Mouse (Mus musculus) megakaryocyte, embryonic 14.5 days (primary cell): ENCODE results near the gene 1700067K01Rik. TPM values are rescaled to one million over a fixed set of nuclear protein-coding genes. Genes with fewer than 3 reads are reported as not detected.

Experiments used
- H3K27me3 ChIP-seq: replicated peaks from 2 replicates; pipeline ENCODE3; 2012; ENCODE audit warnings: inconsistent platforms
- H3K36me3 ChIP-seq: replicated peaks from 2 replicates; pipeline ENCODE3; 2012; ENCODE audit warnings: low read length, inconsistent platforms, mixed read lengths
- H3K4me1 ChIP-seq: 2 replicates; pipeline ENCODE4 v1.6.1; 2012; ENCODE audit warnings: inconsistent platforms
- H3K4me3 ChIP-seq: replicated peaks from 2 replicates; pipeline ENCODE3; 2012; ENCODE audit warnings: moderate library complexity, mild to moderate bottlenecking, inconsistent platforms
- H3K9me3 ChIP-seq: 2 replicates; pipeline ENCODE4 v1.6.1; 2012; ENCODE audit warnings: inconsistent platforms
- FLI1 ChIP-seq: IDR thresholded peaks from 2 replicates; pipeline ENCODE4 v1.6.1; 2012; ENCODE audit warnings: low read length, inconsistent platforms, mixed read lengths
- GATA1 ChIP-seq: IDR thresholded peaks from 3 replicates; pipeline ENCODE4 v1.6.1; 2012; ENCODE audit warnings: mixed read lengths, low read length, inconsistent platforms, borderline replicate concordance
- polyA plus RNA-seq: library from polyadenylated mRNA; stranded (reverse); fragments of >175 nt; gene quantifications from 2 replicates; pipeline ENCODE4 v1.2.3, GENCODE M21; 2012; ENCODE audit warnings: low replicate concordance; ENCODE audit not compliant: insufficient read depth

The 1700067K01Rik gene
- polyA plus RNA-seq, 1 experiment: 0.75 TPM

- peaks cover 6% of the 10 kb centered on the region for H3K9me3 ChIP-seq
- H3K36me3 ChIP-seq: no peaks in the 10 kb centered on the region
- H3K4me3 ChIP-seq: peak overlapping the region; percentile 93
- peaks cover 47% of the 10 kb centered on the region for H3K27me3 ChIP-seq
- TF ChIP-seq GATA1 (no peak), FLI1 (no peak)
- H3K4me1 ChIP-seq: peaks cover 43% of the 10 kb centered on the region
Observed at GRCm38 (mm10) chr8:84010625-84011611, 9.6 kb downstream of the 1700067K01Rik start.

DNA sequence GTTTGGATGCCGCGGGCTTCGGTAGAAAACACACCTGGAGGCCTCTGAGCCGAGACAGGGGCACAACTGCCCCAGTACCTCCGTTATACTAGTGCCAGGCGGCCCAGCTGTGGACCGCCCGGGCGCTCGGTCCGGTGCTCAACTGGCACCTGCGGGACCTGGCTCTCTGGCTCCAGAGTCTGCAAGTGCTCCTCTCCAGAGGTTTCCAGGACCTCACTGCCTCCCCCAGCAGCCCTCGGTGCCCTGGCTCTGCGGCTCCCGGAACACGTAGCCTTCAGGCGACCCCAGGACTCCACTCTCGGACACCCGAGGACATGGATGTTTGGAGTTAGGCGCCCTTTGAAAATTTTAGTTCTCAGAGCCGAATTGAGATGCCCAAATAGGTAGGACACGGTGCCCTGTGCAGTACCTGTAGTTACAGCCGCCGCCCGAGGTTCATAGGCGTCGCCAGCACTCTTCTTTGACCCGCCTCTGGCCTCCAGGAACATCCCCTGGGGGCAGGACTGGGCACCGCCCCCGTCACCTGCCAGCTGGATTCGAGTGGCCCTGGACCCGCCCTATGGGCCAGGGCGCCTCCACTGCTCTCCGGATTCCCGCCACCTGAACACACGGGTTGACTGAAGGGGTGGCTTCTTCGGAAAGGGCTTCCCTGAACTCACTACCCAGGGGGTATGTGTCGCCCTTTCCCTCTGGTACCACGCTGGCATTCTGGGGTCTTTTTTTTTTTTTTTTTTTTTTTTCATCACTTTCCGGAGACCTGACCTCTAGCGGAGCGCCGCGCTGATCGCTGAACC, 10.6 kb downstream of the 1700067K01Rik start, which contains the start of gene 2210011C24Rik:
Gene 2210011C24Rik, minus strand, starts transcription at position 467 of the 794 bp plus-strand sequence.
- TF ChIP-seq GATA1: no peak
- TF ChIP-seq FLI1: no peak
- Histone ChIP-seq H3K9me3 (peaks cover 10% of the 10 kb centered on the region), H3K4me3 (peak within 1 kb of the TSS; percentile 93), H3K4me1 (peaks cover 35% of the 10 kb centered on the region), H3K36me3 (no peaks in the 10 kb centered on the region), H3K27me3 (peaks cover 53% of the 10 kb centered on the region)

GRCm38 (mm10) chr8:84012499-84013165, 11.3 kb downstream of the 1700067K01Rik start:
- peaks cover 59% of the 10 kb centered on the region for H3K27me3 ChIP-seq
- H3K36me3 ChIP-seq: no peaks in the 10 kb centered on the region
- TF ChIP-seq FLI1: no peak
- no peak for TF ChIP-seq GATA1
- peaks cover 35% of the 10 kb centered on the region for H3K4me1 ChIP-seq
- peaks cover 10% of the 10 kb centered on the region for H3K9me3 ChIP-seq
- H3K4me3 ChIP-seq: peak overlapping the region; percentile 93

GRCm38 (mm10) chr8:84015833-84016232, 14.5 kb downstream of the 1700067K01Rik start:
- Histone ChIP-seq H3K9me3 (peaks cover 10% of the 10 kb centered on the region), H3K27me3 (peaks cover 70% of the 10 kb centered on the region), H3K4me1 (peaks cover 21% of the 10 kb centered on the region), H3K4me3 (no peak overlapping the region), H3K36me3 (no peaks in the 10 kb centered on the region)
- TF ChIP-seq FLI1 (no peak), GATA1 (no peak)

DNA sequence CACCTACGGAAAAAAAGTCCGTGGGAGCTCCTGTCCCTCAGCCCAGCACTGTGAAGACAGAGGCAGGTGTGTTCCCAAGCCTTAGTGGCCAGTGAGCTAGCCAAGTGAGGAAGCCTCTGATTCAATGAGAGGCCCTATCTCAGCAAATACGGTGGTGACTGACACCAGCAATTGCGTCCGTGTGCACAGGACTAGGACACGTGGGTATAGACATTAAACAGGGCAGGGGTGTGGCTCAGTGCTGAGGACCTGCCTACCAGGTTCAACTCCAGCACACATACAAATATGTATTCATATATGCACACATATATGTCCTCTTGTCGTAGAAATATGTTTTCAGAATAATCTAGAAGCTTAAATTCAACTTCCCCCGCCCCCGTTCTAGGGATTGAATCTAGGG, 18.4 kb downstream of the 1700067K01Rik start:
- TF ChIP-seq GATA1: no peak
- no peak for TF ChIP-seq FLI1
- H3K27me3 ChIP-seq: peaks cover 78% of the 10 kb centered on the region
- no peaks in the 10 kb centered on the region for H3K36me3 ChIP-seq
- H3K9me3 ChIP-seq: peaks cover 10% of the 10 kb centered on the region
- H3K4me1 ChIP-seq: peaks cover 14% of the 10 kb centered on the region
- H3K4me3 ChIP-seq: no peak overlapping the region

- Histone ChIP-seq H3K4me1 (peaks cover 22% of the 10 kb centered on the region), H3K27me3 (peaks cover 82% of the 10 kb centered on the region), H3K9me3 (peaks cover 3% of the 10 kb centered on the region), H3K36me3 (no peaks in the 10 kb centered on the region), H3K4me3 (no peak within 1 kb of the TSS)
- TF ChIP-seq FLI1 (no peak), GATA1 (no peak)
Observed at GRCm38 (mm10) chr8:84021096-84021495, 19.8 kb downstream of the 1700067K01Rik start, which contains the start of gene Palm3. Palm3 (plus strand) TSS chr8:84021471.

DNA sequence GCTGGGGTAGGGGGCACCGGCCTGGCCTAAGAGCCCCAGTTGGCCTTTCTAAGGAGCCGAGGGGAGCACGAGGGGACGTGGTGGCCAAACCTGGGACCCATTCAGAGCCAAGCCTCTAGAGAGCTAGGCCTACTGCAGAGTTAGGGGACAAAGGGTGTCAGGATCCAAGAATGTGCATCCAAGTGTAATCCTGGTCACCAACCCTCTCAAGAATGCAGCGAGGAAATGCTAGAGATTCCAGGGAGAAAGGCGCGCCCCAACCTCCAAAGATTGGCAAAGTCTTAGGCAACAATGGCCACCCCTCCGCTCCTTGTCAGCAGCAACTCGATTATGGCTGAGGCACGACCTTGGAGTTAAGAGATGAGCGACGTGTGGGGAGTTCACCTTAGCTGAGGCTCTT, 20.3 kb downstream of the 1700067K01Rik start:
- Histone ChIP-seq H3K36me3 (no peaks in the 10 kb centered on the region), H3K4me1 (peaks cover 27% of the 10 kb centered on the region), H3K4me3 (no peak overlapping the region), H3K27me3 (peaks cover 84% of the 10 kb centered on the region), H3K9me3 (no peaks in the 10 kb centered on the region; the same call in 1 of the 2 replicates)
- TF ChIP-seq FLI1 (no peak), GATA1 (no peak)

- Histone ChIP-seq H3K9me3 (no peaks in the 10 kb centered on the region), H3K36me3 (no peaks in the 10 kb centered on the region), H3K4me1 (peaks cover 34% of the 10 kb centered on the region), H3K4me3 (no peak overlapping the region), H3K27me3 (peaks cover 86% of the 10 kb centered on the region)
- TF ChIP-seq GATA1 (no peak), FLI1 (no peak)
Observed at GRCm38 (mm10) chr8:84023085-84023484, 21.8 kb downstream of the 1700067K01Rik start.

- no peaks in the 10 kb centered on the region for H3K36me3 ChIP-seq
- no peak overlapping the region for H3K4me3 ChIP-seq
- TF ChIP-seq FLI1 (no peak), GATA1 (no peak)
- H3K4me1 ChIP-seq: peaks cover 34% of the 10 kb centered on the region
- peaks cover 88% of the 10 kb centered on the region for H3K27me3 ChIP-seq
- no peaks in the 10 kb centered on the region for H3K9me3 ChIP-seq
Observed at GRCm38 (mm10) chr8:84023631-84024030, 22.3 kb downstream of the 1700067K01Rik start.
